Mouse (Mus musculus) gastrocnemius, adult 18-20 months (tissue): ENCODE results near the gene Gm21312. TPM values are rescaled to one million over a fixed set of nuclear protein-coding genes. Genes with fewer than 3 reads are reported as not detected.
"Not testable (repeated sequence)": the region's sequence is repeated elsewhere in the genome, so short reads cannot be mapped to it uniquely, and the experiment has no call there.

Source experiments
- DNase-seq: peaks from one replicate; pipeline ENCODE4 v3.0.0; 2021; ENCODE audit warnings: low spot score
- long read RNA-seq, 2 experiments: library from polyadenylated mRNA; stranded (forward); transcript quantifications; one replicate each; pipeline ENCODE4 v2.0.0; 2021
- total RNA-seq, 2 experiments: library from RNA; stranded (reverse); gene quantifications; 2 replicates each; pipeline ENCODE4 v1.2.3; 2021

Gm21312 gene
- not detected for total RNA-seq
- long read RNA-seq, experiment 1: 0 reads
- long read RNA-seq, experiment 2: 0 reads

GRCm38 (mm10) chr10:104176724-104177123 is at the start of gene Gm21312:
Gene Gm21312 (plus strand): TSS chr10:104177024.
- not testable (repeated sequence) for DNase-seq

GRCm38 (mm10) chr10:104142687-104143086 is 34.1 kb upstream of the Gm21312 start, which contains the start of gene Gm21293:
Gene Gm21293 (plus strand): TSS chr10:104142987.
- DNase-seq: not testable (repeated sequence)

GRCm38 (mm10) chr10:104151197-104151596 is 25.6 kb upstream of the Gm21312 start, which contains the start of gene Gm6763:
Gene Gm6763 (plus strand): TSS chr10:104151497.
- DNase-seq: not testable (repeated sequence)

GRCm38 (mm10) chr10:104159706-104160105 is 17.1 kb upstream of the Gm21312 start, which contains the start of gene Gm8764:
Gene Gm8764 (plus strand): TSS chr10:104160006.
- DNase-seq: not testable (repeated sequence)

- not testable (repeated sequence) for DNase-seq
These were observed 8.6 kb upstream of the Gm21312 start, which contains the start of gene Gm21304 for GRCm38 (mm10) chr10:104168215-104168614. Gene Gm21304 (plus strand): TSS chr10:104168515.

- DNase-seq: not testable (repeated sequence)
These were observed 8.4 kb downstream of the Gm21312 start, which contains the start of gene Gm20765 for GRCm38 (mm10) chr10:104185233-104185632. Gene Gm20765 (plus strand): TSS chr10:104185533.

GRCm38 (mm10) chr10:104193742-104194141 is 16.9 kb downstream of the Gm21312 start, which contains the start of gene Gm4340:
Gene Gm4340 (plus strand): TSS chr10:104194042.
- DNase-seq: not testable (repeated sequence)

- no peak for DNase-seq
These were observed 32.8 kb downstream of the Gm21312 start for GRCm38 (mm10) chr10:104209655-104210054.

GRCm38 (mm10) chr10:104210268-104210990 is 33.6 kb downstream of the Gm21312 start:
- DNase-seq: no peak

GRCm38 (mm10) chr10:104214527-104214926 is 37.7 kb downstream of the Gm21312 start:
- DNase-seq: no peak

GRCm38 (mm10) chr10:104220303-104221021 is 43.6 kb downstream of the Gm21312 start:
- no peak for DNase-seq

Other genes with a start within 250 kb of the Gm21312 start
- not detected for gene Gm21293, start 34.0 kb upstream of the Gm21312 start, total RNA-seq
- not detected for gene Gm6763, start 25.5 kb upstream of the Gm21312 start, total RNA-seq
- not detected for gene Gm8764, start 17.0 kb upstream of the Gm21312 start, total RNA-seq
- not detected for gene Gm21304, start 8.5 kb upstream of the Gm21312 start, total RNA-seq
- gene Gm20765, start 8.5 kb downstream of the Gm21312 start, total RNA-seq: not detected
- gene Gm4340, start 17.0 kb downstream of the Gm21312 start, total RNA-seq: not detected